Mouse (Mus musculus) megakaryocyte, embryonic 14.5 days (primary cell): ENCODE measurements around the gene Pcmt1.

Experiments used
- FLI1 ChIP-seq: IDR thresholded peaks from 2 replicates; pipeline ENCODE4 v1.6.1; 2012; ENCODE audit warnings: low read length, inconsistent platforms, mixed read lengths
- GATA1 ChIP-seq: IDR thresholded peaks from 3 replicates; pipeline ENCODE4 v1.6.1; 2012; ENCODE audit warnings: mixed read lengths, low read length, inconsistent platforms, borderline replicate concordance

- no peak for TF ChIP-seq GATA1
- TF ChIP-seq FLI1: no peak
Observed at GRCm38 (mm10) chr10:7611647-7612046, 69.3 kb downstream of the Pcmt1 start.
